Mouse (Mus musculus): ENCODE data around the gene Ryr1. TPM values are rescaled to one million over a fixed set of nuclear protein-coding genes. Genes with fewer than 3 reads are reported as not detected.
"Not testable (repeated sequence)": the region's sequence is repeated elsewhere in the genome, so short reads cannot be mapped to it uniquely, and the experiment has no call there.

Gene Ryr1
- total RNA-seq, 4 experiments from 2014 or later, result 1,847 to 2,398 (median 2,093) TPM

- DNase-seq (ENCODE audit: low spot score in 2 of 2), result no peak
These were observed 40.6 kb downstream of the Ryr1 start for GRCm38 (mm10) chr7:29084411-29084810.

- no peak for DNase-seq (ENCODE audit: low spot score in 2 of 2)
These were observed 45.5 kb downstream of the Ryr1 start for GRCm38 (mm10) chr7:29079419-29079950.

GRCm38 (mm10) chr7:29076977-29077376 lies 48.0 kb downstream of the Ryr1 start:
- no peak for DNase-seq (ENCODE audit: low spot score in 2 of 2)

GRCm38 (mm10) chr7:29075208-29075607 lies 49.8 kb downstream of the Ryr1 start:
- no peak for DNase-seq (ENCODE audit: low spot score in 2 of 2)

- DNase-seq (ENCODE audit: low spot score in 2 of 2), result no peak
These were observed 52.3 kb downstream of the Ryr1 start for GRCm38 (mm10) chr7:29072689-29073088.

- DNase-seq (ENCODE audit: low spot score in 2 of 2), result no peak
These were observed 53.6 kb downstream of the Ryr1 start for GRCm38 (mm10) chr7:29071169-29071891.

GRCm38 (mm10) chr7:29070364-29071168 lies 54.4 kb downstream of the Ryr1 start:
- no peak for DNase-seq (ENCODE audit: low spot score in 2 of 2)

GRCm38 (mm10) chr7:29067758-29068157 lies 57.2 kb downstream of the Ryr1 start:
- no peak for DNase-seq (ENCODE audit: low spot score in 2 of 2)

- DNase-seq (ENCODE audit: low spot score in 2 of 2), result not testable (repeated sequence)
These were observed 61.5 kb downstream of the Ryr1 start for GRCm38 (mm10) chr7:29063476-29063875.

GRCm38 (mm10) chr7:29061522-29062037 lies 63.4 kb downstream of the Ryr1 start:
- no peak for DNase-seq (ENCODE audit: low spot score in 2 of 2)

- DNase-seq (ENCODE audit: low spot score in 2 of 2), result no peak
These were observed 65.5 kb downstream of the Ryr1 start for GRCm38 (mm10) chr7:29059445-29059844.

GRCm38 (mm10) chr7:29052821-29053220 lies 72.2 kb downstream of the Ryr1 start:
- DNase-seq (ENCODE audit: low spot score in 2 of 2), result no peak

GRCm38 (mm10) chr7:29050797-29051196 lies 74.2 kb downstream of the Ryr1 start:
- DNase-seq (ENCODE audit: low spot score in 2 of 2), result no peak

- DNase-seq (ENCODE audit: low spot score in 2 of 2), result no peak
These were observed 76.4 kb downstream of the Ryr1 start for GRCm38 (mm10) chr7:29048615-29049014.

- no peak for DNase-seq (ENCODE audit: low spot score in 2 of 2)
These were observed 76.9 kb downstream of the Ryr1 start for GRCm38 (mm10) chr7:29048070-29048469.

GRCm38 (mm10) chr7:29046533-29046932 lies 78.4 kb downstream of the Ryr1 start:
- no peak for DNase-seq (ENCODE audit: low spot score in 2 of 2)

- no peak for DNase-seq (ENCODE audit: low spot score in 2 of 2)
These were observed 80.7 kb downstream of the Ryr1 start for GRCm38 (mm10) chr7:29044302-29044701.

- no peak for DNase-seq (ENCODE audit: low spot score in 2 of 2)
These were observed 81.3 kb downstream of the Ryr1 start for GRCm38 (mm10) chr7:29043674-29044057.

- peak; percentile 46 to 74 for DNase-seq (ENCODE audit: low spot score in 2 of 2)
These were observed 81.8 kb downstream of the Ryr1 start for GRCm38 (mm10) chr7:29043016-29043673.

- no peak for DNase-seq (ENCODE audit: low spot score in 2 of 2)
These were observed 83.8 kb downstream of the Ryr1 start for GRCm38 (mm10) chr7:29041194-29041593.

GRCm38 (mm10) chr7:29039985-29040661 lies 84.9 kb downstream of the Ryr1 start:
- DNase-seq (ENCODE audit: low spot score in 2 of 2), result no peak

Measured in gastrocnemius, adult 8-10 months (tissue).